Mouse (Mus musculus): ENCODE measurements around the gene Paox.

Paox gene

DNA sequence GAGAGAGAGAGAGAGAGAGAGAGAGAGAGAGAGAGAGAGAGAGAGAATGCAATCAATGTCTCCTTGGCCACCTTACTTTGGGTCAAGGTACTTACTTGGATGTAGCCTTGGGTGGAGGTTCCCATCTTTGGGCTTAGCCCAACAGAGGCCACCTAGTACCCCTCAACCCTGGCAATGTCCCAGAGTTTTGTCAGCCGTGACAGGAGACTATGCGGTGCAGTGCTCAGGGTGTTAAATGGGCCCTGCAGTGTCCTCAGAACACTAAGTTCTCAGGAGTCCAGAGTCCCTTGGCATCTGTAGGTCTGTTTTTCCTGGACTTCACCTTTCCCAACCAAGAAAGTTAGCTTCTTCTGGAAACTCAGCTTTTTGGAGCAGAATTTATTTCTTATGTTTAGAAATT lies 63.6 kb downstream of the Paox start:
- peak; percentile 65 for DNase-seq

DNA sequence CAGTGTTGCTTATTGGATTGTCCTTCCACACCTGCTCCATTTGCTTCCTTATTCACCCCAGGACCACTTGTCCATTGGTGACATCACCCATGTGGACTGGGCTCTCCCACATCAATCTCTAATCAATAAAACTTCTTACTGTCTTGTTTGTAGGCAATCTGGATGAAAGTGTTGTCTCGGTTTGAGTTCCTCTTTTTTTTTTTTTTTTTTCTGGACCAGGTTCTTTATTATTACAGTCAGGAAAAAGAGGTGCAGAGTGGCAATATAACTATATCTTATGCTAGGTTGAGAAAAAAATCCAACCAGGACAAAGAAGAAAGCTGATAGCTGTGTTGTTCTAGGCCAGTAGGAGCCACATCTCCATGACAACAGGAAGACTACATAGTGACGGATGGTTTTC lies 65.1 kb downstream of the Paox start:
- DNase-seq = no peak

DNA sequence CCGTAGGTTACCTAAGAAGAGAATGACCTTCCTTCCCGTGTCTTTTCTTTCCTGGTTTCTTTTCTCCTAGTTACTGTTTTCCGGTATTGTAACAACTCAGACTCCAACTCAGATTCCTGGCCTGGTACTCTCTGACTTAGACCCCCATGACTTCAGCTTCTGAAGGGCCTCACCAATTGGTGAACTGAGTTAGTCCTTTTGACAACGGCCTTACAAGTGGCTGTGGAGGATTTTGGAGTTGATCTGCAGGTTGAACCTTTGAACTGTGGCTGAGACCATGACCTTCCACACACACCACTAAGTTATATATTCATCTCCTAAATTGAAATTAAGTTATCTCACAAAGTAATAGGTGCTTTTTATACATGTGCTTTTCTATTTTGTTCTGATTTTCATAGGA lies 68.6 kb downstream of the Paox start:
- DNase-seq = no peak
